Mouse (Mus musculus) neural tube, embryonic 14.5 days (tissue): ENCODE data around the gene Ppargc1a. TPM values are rescaled to one million over a fixed set of nuclear protein-coding genes. Genes with fewer than 3 reads are reported as not detected.

Experiments used
- ATAC-seq: fragments of 200-750 bp; cut with Nextera tagmentation; 2 replicates; pipeline ENCODE4 v1.8.0; 2017; ENCODE audit warnings: low read depth, mild to moderate bottlenecking, moderate TSS enrichment, moderate library complexity
- H3K27ac ChIP-seq: fragments of 300-500 bp; sonication (generic); 2 replicates; pipeline ENCODE4 v1.5.1; 2014; ENCODE audit warnings: low read depth, mild to moderate bottlenecking, control low read depth, low read length, moderate library complexity, mixed read lengths
- H3K27me3 ChIP-seq: fragments of 300-500 bp; sonication (generic); 2 replicates; pipeline ENCODE4 v1.6.1; 2014; ENCODE audit warnings: low read length; ENCODE audit not compliant: control insufficient read depth, insufficient read depth
- H3K36me3 ChIP-seq: fragments of 300-500 bp; sonication (generic); 2 replicates; pipeline ENCODE4 v1.6.1; 2014; ENCODE audit warnings: low read length, mixed read lengths; ENCODE audit not compliant: control insufficient read depth, insufficient read depth
- H3K4me1 ChIP-seq: fragments of 300-500 bp; sonication (generic); 2 replicates; pipeline ENCODE4 v1.6.1; 2014; ENCODE audit warnings: low read length; ENCODE audit not compliant: control insufficient read depth, insufficient read depth
- H3K4me2 ChIP-seq: fragments of 300-500 bp; sonication (generic); 2 replicates; pipeline ENCODE4 v1.6.1; 2014; ENCODE audit warnings: mild to moderate bottlenecking, low read depth, low read length, control low read depth
- H3K4me3 ChIP-seq: fragments of 300-500 bp; sonication (generic); 2 replicates; pipeline ENCODE4 v1.5.1; 2014; ENCODE audit warnings: low read depth, low read length, control low read depth, mixed read lengths
- H3K9ac ChIP-seq: fragments of 300-500 bp; sonication (generic); replicated peaks from 2 replicates; pipeline ENCODE4 v1.6.1; 2014; ENCODE audit warnings: low read depth, mild to moderate bottlenecking, control low read depth, low read length, mixed read lengths
- H3K9me3 ChIP-seq: fragments of 300-500 bp; sonication (generic); 2 replicates; pipeline ENCODE4 v1.6.1; 2016; ENCODE audit warnings: low read length; ENCODE audit not compliant: control insufficient read depth
- WGBS: fragments of 180-500 bp; shearing (Covaris S2); extraction: QIAGEN DNeasy Blood & Tissue Kit; methylation state at CpG from one replicate; pipeline ENCODE4 v1.1.7; 2014; 5-methylcytosine and 5-hydroxymethylcytosine counted together
- polyA plus RNA-seq: library from polyadenylated mRNA; unstranded; fragments of >200 nt; fragmentation: Nextera tagmentation; extraction: Ambion mirVana; gene quantifications from 2 replicates; pipeline ENCODE4 v1.2.1, GENCODE M21; 2014

Ppargc1a gene
- 23.3 and 23.8 TPM in 2 replicates for polyA plus RNA-seq

- no peak within 1 kb of the TSS; the same call in 1 of the 2 replicates for H3K4me2 ChIP-seq
- H3K36me3 ChIP-seq: no peaks in the 10 kb centered on the region
- H3K4me3 ChIP-seq: no peak within 1 kb of the TSS
- no peaks in the 10 kb centered on the region for H3K9me3 ChIP-seq
- no peak within 1 kb of the TSS for H3K9ac ChIP-seq
- H3K4me1 ChIP-seq: no peaks in the 10 kb centered on the region
- 47% methylated on average over 6 of the region's 6 CpGs for WGBS
- no peaks in the 10 kb centered on the region for H3K27me3 ChIP-seq
- ATAC-seq: no peak
- H3K27ac ChIP-seq: no peak within 1 kb of the TSS
These were observed at the start of gene Ppargc1a for GRCm38 (mm10) chr5:51567659-51568058. Gene Ppargc1a (minus strand): TSS chr5:51567726.

GRCm38 (mm10) chr5:51616877-51617276 is 49.4 kb upstream of the Ppargc1a start:
- no peak for ATAC-seq

GRCm38 (mm10) chr5:51612049-51612448 is 44.5 kb upstream of the Ppargc1a start:
- H3K9ac ChIP-seq: no peak overlapping the region
- no peaks in the 10 kb centered on the region for H3K27me3 ChIP-seq
- 71% methylated on average over 4 of the region's 4 CpGs for WGBS
- H3K4me2 ChIP-seq: no peak overlapping the region
- no peaks in the 10 kb centered on the region for H3K4me1 ChIP-seq
- no peak overlapping the region for H3K4me3 ChIP-seq
- no peaks in the 10 kb centered on the region for H3K9me3 ChIP-seq
- no peak overlapping the region for H3K27ac ChIP-seq
- no peak for ATAC-seq
- H3K36me3 ChIP-seq: no peaks in the 10 kb centered on the region

More at GRCm38 (mm10) chr5:51616877-51617276, 49.4 kb upstream of the Ppargc1a start:
- H3K27ac ChIP-seq: no peak overlapping the region
- no peak overlapping the region for H3K9ac ChIP-seq
- no peak overlapping the region for H3K4me3 ChIP-seq
- WGBS: 77% methylated on average over 1 of the region's 1 CpGs
- H3K36me3 ChIP-seq: no peaks in the 10 kb centered on the region
- H3K4me2 ChIP-seq: no peak overlapping the region
- no peaks in the 10 kb centered on the region for H3K9me3 ChIP-seq
- no peaks in the 10 kb centered on the region for H3K4me1 ChIP-seq
- no peaks in the 10 kb centered on the region for H3K27me3 ChIP-seq

GRCm38 (mm10) chr5:51607686-51608480 is 40.4 kb upstream of the Ppargc1a start:
- H3K27ac ChIP-seq: no peak overlapping the region
- H3K36me3 ChIP-seq: no peaks in the 10 kb centered on the region
- H3K4me2 ChIP-seq: no peak overlapping the region
- no peaks in the 10 kb centered on the region for H3K9me3 ChIP-seq
- H3K27me3 ChIP-seq: no peaks in the 10 kb centered on the region
- H3K9ac ChIP-seq: no peak overlapping the region
- H3K4me1 ChIP-seq: no peaks in the 10 kb centered on the region
- 83% methylated on average over 6 of the region's 6 CpGs for WGBS
- no peak overlapping the region for H3K4me3 ChIP-seq
- ATAC-seq: no peak

- H3K9me3 ChIP-seq: no peaks in the 10 kb centered on the region
- H3K4me2 ChIP-seq: no peak overlapping the region
- H3K4me1 ChIP-seq: no peaks in the 10 kb centered on the region
- no peak overlapping the region for H3K4me3 ChIP-seq
- H3K9ac ChIP-seq: no peak overlapping the region
- WGBS: 76% methylated on average over 6 of the region's 6 CpGs
- ATAC-seq: no peak
- no peak overlapping the region for H3K27ac ChIP-seq
- no peaks in the 10 kb centered on the region for H3K36me3 ChIP-seq
- H3K27me3 ChIP-seq: no peaks in the 10 kb centered on the region
These were observed 32.0 kb upstream of the Ppargc1a start for GRCm38 (mm10) chr5:51599549-51599948.

GRCm38 (mm10) chr5:51595644-51596043 is 28.1 kb upstream of the Ppargc1a start:
- Histone ChIP-seq H3K27ac (no peak overlapping the region), H3K9me3 (no peaks in the 10 kb centered on the region), H3K4me1 (no peaks in the 10 kb centered on the region), H3K27me3 (no peaks in the 10 kb centered on the region), H3K9ac (no peak overlapping the region), H3K4me3 (no peak overlapping the region), H3K36me3 (no peaks in the 10 kb centered on the region), H3K4me2 (no peak overlapping the region)
- ATAC-seq: no peak
- WGBS: 90% methylated on average over 9 of the region's 9 CpGs

- Histone ChIP-seq H3K4me3 (no peak overlapping the region), H3K9ac (no peak overlapping the region), H3K9me3 (no peaks in the 10 kb centered on the region), H3K27ac (no peak overlapping the region), H3K27me3 (no peaks in the 10 kb centered on the region), H3K4me2 (no peak overlapping the region), H3K36me3 (no peaks in the 10 kb centered on the region), H3K4me1 (no peaks in the 10 kb centered on the region)
- no peak for ATAC-seq
- 62% methylated on average over 5 of the region's 5 CpGs for WGBS
These were observed 24.7 kb upstream of the Ppargc1a start for GRCm38 (mm10) chr5:51592206-51592605.

GRCm38 (mm10) chr5:51591537-51592154 is 24.1 kb upstream of the Ppargc1a start:
- WGBS: 34% methylated on average over 11 of the region's 11 CpGs
- no peaks in the 10 kb centered on the region for H3K36me3 ChIP-seq
- no peak overlapping the region for H3K9ac ChIP-seq
- no peaks in the 10 kb centered on the region for H3K9me3 ChIP-seq
- ATAC-seq: no peak
- H3K27me3 ChIP-seq: no peaks in the 10 kb centered on the region
- H3K4me1 ChIP-seq: no peaks in the 10 kb centered on the region
- H3K4me2 ChIP-seq: no peak overlapping the region
- H3K27ac ChIP-seq: no peak overlapping the region
- H3K4me3 ChIP-seq: no peak overlapping the region

GRCm38 (mm10) chr5:51586187-51586586 is 18.7 kb upstream of the Ppargc1a start:
- no peaks in the 10 kb centered on the region for H3K9me3 ChIP-seq
- no peak overlapping the region for H3K4me3 ChIP-seq
- no peaks in the 10 kb centered on the region for H3K36me3 ChIP-seq
- no peak for ATAC-seq
- H3K27me3 ChIP-seq: no peaks in the 10 kb centered on the region
- 88% methylated on average over 2 of the region's 2 CpGs for WGBS
- H3K9ac ChIP-seq: no peak overlapping the region
- H3K27ac ChIP-seq: no peak overlapping the region
- H3K4me2 ChIP-seq: no peak overlapping the region
- H3K4me1 ChIP-seq: no peaks in the 10 kb centered on the region
